Mouse (Mus musculus) forebrain, embryonic 13.5 days (tissue): Measurements from ENCODE around the gene Klhl26. TPM values are rescaled to one million over a fixed set of nuclear protein-coding genes. Genes with fewer than 3 reads are reported as not detected.

ENCODE experiments used
- ATAC-seq: fragments of 200-750 bp; cut with Nextera tagmentation; 2 replicates; pipeline ENCODE4 v1.8.0; 2017
- H3K27ac ChIP-seq: fragments of 300-500 bp; sonication (generic); 2 replicates; pipeline ENCODE4 v1.5.1; 2015; ENCODE audit warnings: inconsistent platforms, mild to moderate bottlenecking, moderate library complexity
- H3K27me3 ChIP-seq: fragments of 300-500 bp; sonication (generic); 2 replicates; pipeline ENCODE4 v1.6.1; 2015; ENCODE audit warnings: mild to moderate bottlenecking, inconsistent platforms
- H3K36me3 ChIP-seq: fragments of 300-500 bp; sonication (generic); 2 replicates; pipeline ENCODE4 v1.6.1; 2015; ENCODE audit warnings: mild to moderate bottlenecking, inconsistent platforms; ENCODE audit not compliant: poor library complexity, severe bottlenecking
- H3K4me1 ChIP-seq: fragments of 300-500 bp; sonication (generic); 2 replicates; pipeline ENCODE4 v1.6.1; 2015; ENCODE audit warnings: inconsistent platforms
- H3K4me2 ChIP-seq: fragments of 300-500 bp; sonication (generic); 2 replicates; pipeline ENCODE4 v1.6.1; 2015; ENCODE audit warnings: inconsistent platforms, mild to moderate bottlenecking, moderate library complexity
- H3K4me3 ChIP-seq: fragments of 300-500 bp; sonication (generic); 2 replicates; pipeline ENCODE4 v1.5.1; 2015; ENCODE audit warnings: mild to moderate bottlenecking, inconsistent platforms
- H3K9ac ChIP-seq: fragments of 300-500 bp; sonication (generic); 2 replicates; pipeline ENCODE4 v1.6.1; 2015; ENCODE audit warnings: mild to moderate bottlenecking, inconsistent platforms
- H3K9me3 ChIP-seq: fragments of 300-500 bp; sonication (generic); replicated peaks from 2 replicates; pipeline ENCODE4 v1.6.1; 2016; ENCODE audit warnings: inconsistent platforms
- WGBS: fragments of 180-500 bp; shearing (Covaris S2); methylation state at CpG from one replicate; pipeline ENCODE4 v1.1.7; 2015; 5-methylcytosine and 5-hydroxymethylcytosine counted together
- polyA plus RNA-seq: library from polyadenylated mRNA; unstranded; fragments of >200 nt; fragmentation: Nextera tagmentation; extraction: Ambion mirVana; gene quantifications from 2 replicates; pipeline ENCODE4 v1.2.1, GENCODE M21; 2015

Gene Klhl26
- polyA plus RNA-seq, 1 experiment from 2014 or later = 15.3 TPM

DNA sequence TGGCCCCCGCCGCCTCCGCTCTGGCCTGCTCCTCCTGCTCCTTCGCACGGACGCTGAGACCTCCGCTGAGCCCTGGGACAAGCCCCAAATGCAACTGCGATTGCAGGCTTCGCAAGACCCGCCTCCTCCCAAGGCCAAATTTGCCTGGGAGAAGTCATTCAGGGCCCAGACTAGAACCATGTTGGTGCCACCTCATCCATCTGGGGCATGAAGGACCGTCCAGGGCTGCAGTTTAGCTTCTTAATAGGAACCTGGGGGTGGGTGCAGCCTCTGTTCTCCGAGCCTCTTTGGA is 18.9 kb upstream of the Klhl26 start:
- H3K4me2 ChIP-seq = 0 out of 2 replicates have a peak overlapping the region, but pooled peaks have one; percentile 4
- no peak overlapping the region for H3K9ac ChIP-seq
- 0 out of 2 replicates have a peak overlapping the region, but pooled peaks have one; percentile 9 for H3K4me3 ChIP-seq

DNA sequence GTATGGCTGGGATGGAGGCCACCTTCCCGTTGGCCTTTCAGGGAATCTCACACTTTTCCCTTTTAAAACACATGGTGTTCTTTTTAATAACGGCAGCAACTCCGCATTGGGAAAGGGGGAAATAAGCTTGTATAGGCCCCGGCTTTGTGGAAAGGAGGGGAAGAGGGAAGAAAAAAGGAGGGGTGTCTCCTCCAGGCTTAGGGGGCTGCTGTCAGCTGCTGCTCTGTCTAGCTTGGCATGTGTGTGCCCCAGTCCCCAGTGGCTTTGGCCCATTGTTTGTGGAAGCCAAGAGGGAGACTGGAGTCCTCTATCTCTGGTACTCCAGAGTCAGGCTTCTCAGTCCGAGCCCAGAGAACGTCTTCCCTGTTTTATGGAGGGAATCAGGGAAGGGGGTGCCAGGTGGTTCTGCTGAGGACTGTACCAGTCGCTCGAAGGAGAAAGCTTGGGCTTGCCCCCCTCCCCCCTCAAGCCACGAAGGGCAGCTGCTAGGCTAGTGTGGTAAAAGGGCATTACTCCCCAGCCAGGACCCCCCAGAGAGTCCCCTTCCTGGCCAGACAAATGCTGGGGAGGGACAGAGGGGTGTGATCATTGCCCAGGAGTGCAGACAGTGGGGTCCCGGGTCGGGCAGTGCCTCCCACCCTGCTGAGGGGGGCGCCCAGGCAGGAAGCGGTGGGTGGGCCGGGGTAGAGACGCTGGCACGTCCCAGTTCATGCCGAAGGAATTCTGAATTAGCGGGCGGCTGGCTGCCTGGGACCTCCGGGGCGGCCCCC is 18.4 kb upstream of the Klhl26 start:
- 2% methylated on average over 19 of the region's 21 CpGs for WGBS
- Histone ChIP-seq H3K4me3 (peak overlapping the region; percentile 9; the same call in 1 of the 2 replicates), H3K36me3 (no peaks in the 10 kb centered on the region), H3K27me3 (peaks cover 100% of the 10 kb centered on the region), H3K4me2 (0 out of 2 replicates have a peak overlapping the region, but pooled peaks have one; percentile 61), H3K9ac (no peak overlapping the region), H3K27ac (no peak overlapping the region), H3K4me1 (peaks cover 45% of the 10 kb centered on the region), H3K9me3 (no peaks in the 10 kb centered on the region)
- 0 out of 2 replicates have a peak, but pooled peaks have one; percentile 25 for ATAC-seq

More for the DNA sequence above, 18.9 kb upstream of the Klhl26 start:
- no peak for ATAC-seq
- 6% methylated on average over 12 of the region's 12 CpGs for WGBS
- no peaks in the 10 kb centered on the region for H3K36me3 ChIP-seq
- H3K9me3 ChIP-seq = no peaks in the 10 kb centered on the region
- peaks cover 46% of the 10 kb centered on the region for H3K4me1 ChIP-seq
- H3K27me3 ChIP-seq = peaks cover 100% of the 10 kb centered on the region
- no peak overlapping the region for H3K27ac ChIP-seq

DNA sequence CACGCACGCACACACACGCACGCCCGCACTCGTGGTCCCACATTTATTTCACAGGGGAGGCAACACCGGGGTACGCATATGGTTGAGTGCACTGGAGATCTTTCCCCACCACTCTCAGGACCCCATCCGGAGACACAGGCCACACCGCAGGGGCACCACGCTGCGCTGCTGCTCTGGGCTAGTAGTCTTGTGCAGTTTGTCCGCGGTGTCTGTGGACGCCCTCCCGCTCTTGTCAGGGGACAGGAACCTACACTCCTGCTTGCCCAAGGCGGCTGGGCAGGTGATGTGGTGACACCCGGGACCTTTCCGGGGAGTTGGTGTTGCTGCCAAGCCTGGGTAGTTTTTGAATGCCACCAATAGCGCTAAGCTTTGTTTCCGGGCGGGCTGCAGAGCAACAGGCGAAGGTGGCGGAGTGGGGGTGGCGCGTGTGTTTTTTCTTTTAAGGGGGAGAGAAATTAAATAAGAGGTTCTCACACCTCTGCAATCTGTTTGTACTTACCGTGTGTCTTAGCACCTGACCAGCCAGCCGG is 17.7 kb upstream of the Klhl26 start:
- no peak for ATAC-seq
- no peaks in the 10 kb centered on the region for H3K9me3 ChIP-seq
- peaks cover 100% of the 10 kb centered on the region for H3K27me3 ChIP-seq
- H3K27ac ChIP-seq = no peak overlapping the region
- no peaks in the 10 kb centered on the region for H3K36me3 ChIP-seq
- peak overlapping the region; percentile 14 for H3K4me3 ChIP-seq
- 3% methylated on average over 26 of the region's 28 CpGs for WGBS
- H3K9ac ChIP-seq = no peak overlapping the region
- H3K4me2 ChIP-seq = peak overlapping the region; percentile 61; the same call in 1 of the 2 replicates
- peaks cover 48% of the 10 kb centered on the region for H3K4me1 ChIP-seq

DNA sequence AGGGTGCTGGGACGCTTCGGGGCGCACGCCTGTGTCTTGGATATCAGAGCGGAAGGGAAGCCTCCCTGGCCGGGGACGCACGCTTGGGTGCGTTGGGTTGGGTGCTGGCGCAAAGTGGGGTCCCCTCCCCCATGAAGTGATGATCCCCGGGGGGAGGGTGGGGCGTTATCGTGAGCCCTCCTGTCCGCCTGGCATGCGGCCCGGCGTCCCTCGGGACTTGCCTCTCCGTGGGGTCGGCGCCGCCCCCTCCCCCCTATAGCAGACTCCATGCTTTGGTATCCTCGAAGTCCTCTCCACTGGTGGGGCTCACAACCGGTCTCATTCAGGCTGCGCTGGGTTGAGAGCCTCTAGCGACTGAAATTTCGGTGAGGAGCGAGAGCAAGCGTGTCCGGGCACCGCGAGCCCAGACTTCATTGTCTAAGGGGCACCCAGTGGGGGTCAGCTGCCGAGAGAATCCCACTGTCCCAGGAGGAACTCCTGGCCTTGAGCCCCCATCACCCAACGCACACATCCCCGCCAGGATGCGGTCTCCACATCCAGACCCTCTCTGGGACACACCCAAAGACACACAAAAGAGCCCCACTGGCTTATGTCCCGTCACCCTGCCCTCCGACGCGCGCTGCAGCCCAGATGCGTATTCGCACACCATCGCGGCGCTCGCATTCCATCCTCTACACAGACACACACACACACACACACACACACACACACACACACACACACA is 17.1 kb upstream of the Klhl26 start:
- Histone ChIP-seq H3K27me3 (peaks cover 100% of the 10 kb centered on the region), H3K27ac (no peak overlapping the region), H3K9me3 (no peaks in the 10 kb centered on the region), H3K36me3 (no peaks in the 10 kb centered on the region), H3K4me3 (peak overlapping the region; percentile 38), H3K4me2 (peak overlapping the region; percentile 61), H3K9ac (0 out of 2 replicates have a peak overlapping the region, but pooled peaks have one; percentile 50), H3K4me1 (peaks cover 55% of the 10 kb centered on the region)
- no peak for ATAC-seq
- WGBS = 1% methylated on average over 47 of the region's 47 CpGs

DNA sequence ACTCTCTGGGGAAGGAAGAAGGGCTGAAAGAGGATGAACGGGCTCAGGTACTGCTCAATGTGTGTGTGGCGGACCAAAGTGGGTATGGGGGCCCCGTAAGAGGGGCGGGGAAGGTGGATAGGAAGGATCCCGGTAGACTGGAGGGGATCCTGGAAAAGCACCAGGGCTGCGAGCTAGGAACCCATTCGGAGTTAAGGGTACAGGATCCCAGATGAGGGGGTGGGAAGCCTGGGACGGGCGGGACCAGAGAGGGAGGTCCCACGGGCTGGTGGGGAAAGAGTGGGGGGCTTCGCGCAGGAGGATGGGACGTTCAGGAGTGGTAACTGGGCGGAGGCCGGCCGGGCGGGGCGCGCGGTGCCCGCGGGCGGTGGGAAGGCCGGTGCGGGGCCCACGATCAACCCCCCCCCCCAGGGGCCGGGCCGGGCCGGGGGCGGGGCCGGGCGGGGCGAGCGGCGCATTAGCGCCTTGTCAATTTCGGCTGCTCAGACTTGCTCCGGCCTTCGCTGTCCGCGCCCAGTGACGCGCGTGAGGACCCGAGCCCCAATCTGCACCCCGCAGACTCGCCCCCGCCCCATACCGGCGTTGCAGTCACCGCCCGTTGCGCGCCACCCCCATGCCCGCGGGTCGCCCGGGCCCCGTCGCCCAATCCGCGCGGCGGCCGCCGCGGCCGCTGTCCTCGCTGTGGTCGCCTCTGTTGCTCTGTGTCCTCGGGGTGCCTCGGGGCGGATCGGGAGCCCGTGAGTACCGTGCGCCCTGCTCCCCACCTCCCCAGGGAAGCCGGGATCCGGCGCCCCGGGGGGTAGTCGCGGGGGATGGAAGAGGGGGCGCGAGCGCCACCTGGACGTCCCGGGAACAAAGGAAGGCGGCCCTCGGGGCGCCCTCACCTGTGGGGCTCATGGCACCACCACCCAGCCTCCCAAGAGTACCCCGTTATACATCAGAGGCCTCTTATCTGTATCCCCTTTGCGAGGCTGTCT is 16.2 kb upstream of the Klhl26 start, which contains the start of gene Crlf1:
Gene Crlf1, plus strand, starts transcription at position 495 of the 977 bp plus-strand sequence.
- Histone ChIP-seq H3K36me3 (no peaks in the 10 kb centered on the region), H3K4me2 (peak within 1 kb of the TSS; percentile 61), H3K4me1 (peaks cover 64% of the 10 kb centered on the region), H3K27me3 (peaks cover 100% of the 10 kb centered on the region), H3K9me3 (no peaks in the 10 kb centered on the region), H3K9ac (peak within 1 kb of the TSS; percentile 50), H3K4me3 (peak within 1 kb of the TSS; percentile 38), H3K27ac (no peak within 1 kb of the TSS)
- WGBS = under 1% methylated on average over 59 of the region's 93 CpGs
- ATAC-seq = 0 out of 2 replicates have a peak, but pooled peaks have one; percentile 19

DNA sequence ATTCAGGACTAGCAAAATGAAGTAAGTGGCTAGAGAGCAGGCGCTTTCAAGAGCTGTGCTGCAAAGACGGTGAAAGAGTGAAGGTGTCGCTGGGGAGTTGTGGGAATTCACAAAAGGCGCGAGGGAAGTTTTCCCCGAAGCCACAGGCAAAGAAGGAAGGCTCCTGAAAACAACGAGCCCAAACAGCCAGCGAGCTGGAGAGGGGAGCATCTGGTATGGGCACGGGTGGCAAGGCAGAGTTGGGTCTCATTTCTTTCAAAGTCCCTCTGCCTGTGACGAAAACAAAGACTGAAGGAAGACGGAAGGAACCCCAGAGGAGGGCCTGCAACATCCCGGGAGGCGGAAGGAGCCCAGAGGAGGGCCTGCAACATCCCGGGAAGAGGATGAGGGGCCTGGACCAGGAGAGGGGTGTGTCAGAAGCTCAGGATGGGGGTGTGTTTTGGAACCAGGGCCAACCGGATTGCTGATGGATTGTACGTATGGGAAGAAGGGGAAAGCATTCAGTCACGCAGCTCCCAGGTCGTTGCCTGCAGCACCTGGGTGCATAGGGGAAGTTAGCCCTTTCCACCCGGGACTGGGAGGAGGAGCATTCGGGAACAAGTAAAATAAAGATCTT is 14.2 kb upstream of the Klhl26 start:
- Histone ChIP-seq H3K4me2 (no peak overlapping the region; the same call in 1 of the 2 replicates), H3K27me3 (peaks cover 98% of the 10 kb centered on the region), H3K9ac (peak overlapping the region; percentile 46; the same call in 1 of the 2 replicates), H3K36me3 (no peaks in the 10 kb centered on the region), H3K4me1 (peaks cover 73% of the 10 kb centered on the region), H3K4me3 (no peak overlapping the region), H3K9me3 (no peaks in the 10 kb centered on the region), H3K27ac (no peak overlapping the region)
- WGBS = 1% methylated on average over 20 of the region's 20 CpGs
- ATAC-seq = no peak

DNA sequence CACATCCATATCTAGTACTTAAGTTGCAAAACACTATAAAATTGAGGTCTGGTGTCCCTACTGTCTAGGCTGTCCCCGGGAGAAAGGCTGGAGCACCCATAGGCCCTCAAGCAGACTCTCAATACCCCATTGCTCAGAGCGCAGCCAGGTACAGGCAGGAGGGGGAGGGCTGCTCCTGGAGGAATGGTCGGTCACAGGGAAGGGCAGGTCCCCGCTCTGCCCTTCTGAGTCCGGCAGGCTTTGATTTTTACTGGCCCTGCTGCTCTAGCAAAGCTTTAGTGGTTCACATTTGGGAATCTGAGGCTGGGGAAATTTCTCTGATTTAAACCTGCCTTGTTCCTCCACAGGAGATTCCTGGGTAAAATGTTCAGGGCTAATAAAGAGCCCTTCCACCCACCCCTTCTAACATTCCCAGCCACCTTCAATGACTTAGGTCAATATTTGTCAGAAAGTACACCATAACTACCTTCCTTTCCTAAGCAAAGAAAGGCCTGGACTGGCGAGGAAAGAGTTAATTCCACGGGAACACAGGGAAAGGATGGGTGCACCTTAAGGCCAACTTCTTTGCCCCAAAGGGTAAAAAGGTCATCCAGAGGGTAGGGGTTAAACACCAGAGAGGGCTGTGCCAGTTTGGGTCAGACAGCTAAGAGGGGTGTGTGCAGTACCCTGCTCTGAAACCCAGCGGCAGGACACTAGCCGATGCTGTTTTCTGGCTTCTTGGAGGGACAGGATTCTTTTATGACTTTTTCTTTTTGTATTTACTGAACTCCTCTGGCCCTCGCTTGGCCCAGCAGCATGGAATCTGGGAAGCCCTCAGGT is 13.5 kb upstream of the Klhl26 start:
- Histone ChIP-seq H3K4me3 (no peak overlapping the region), H3K9ac (no peak overlapping the region; the same call in 1 of the 2 replicates), H3K4me1 (peaks cover 69% of the 10 kb centered on the region), H3K36me3 (no peaks in the 10 kb centered on the region), H3K27me3 (peaks cover 98% of the 10 kb centered on the region), H3K27ac (no peak overlapping the region), H3K4me2 (no peak overlapping the region), H3K9me3 (no peaks in the 10 kb centered on the region)
- no peak for ATAC-seq
- WGBS = 6% methylated on average over 10 of the region's 10 CpGs

DNA sequence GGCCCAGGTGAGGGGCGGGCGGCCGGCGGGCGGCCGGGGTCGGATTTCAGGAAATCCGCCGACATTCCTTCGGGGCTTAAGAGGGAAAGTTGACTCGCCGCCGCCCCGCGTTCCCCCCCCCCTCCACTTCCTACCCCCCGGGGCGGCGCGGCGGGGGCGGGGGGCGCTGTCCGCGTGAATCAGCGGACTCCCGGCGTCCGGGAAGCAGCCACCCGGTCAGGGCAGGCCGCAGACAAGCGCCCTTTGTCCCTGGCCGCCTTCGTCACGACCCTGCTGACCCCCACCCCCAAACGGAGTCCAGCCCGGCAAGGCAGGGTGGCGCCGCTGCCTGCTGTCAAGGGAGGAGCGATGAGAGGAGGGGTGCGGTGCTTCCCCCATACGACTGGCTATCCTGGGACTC is 12.8 kb upstream of the Klhl26 start:
- under 1% methylated on average over 25 of the region's 41 CpGs for WGBS
- no peak for ATAC-seq
- Histone ChIP-seq H3K4me3 (peak overlapping the region; percentile 10; the same call in 1 of the 2 replicates), H3K27ac (no peak overlapping the region), H3K4me2 (peak overlapping the region; percentile 37), H3K4me1 (peaks cover 62% of the 10 kb centered on the region), H3K9me3 (no peaks in the 10 kb centered on the region), H3K27me3 (peaks cover 98% of the 10 kb centered on the region), H3K36me3 (no peaks in the 10 kb centered on the region), H3K9ac (0 out of 2 replicates have a peak overlapping the region, but pooled peaks have one; percentile 0)

DNA sequence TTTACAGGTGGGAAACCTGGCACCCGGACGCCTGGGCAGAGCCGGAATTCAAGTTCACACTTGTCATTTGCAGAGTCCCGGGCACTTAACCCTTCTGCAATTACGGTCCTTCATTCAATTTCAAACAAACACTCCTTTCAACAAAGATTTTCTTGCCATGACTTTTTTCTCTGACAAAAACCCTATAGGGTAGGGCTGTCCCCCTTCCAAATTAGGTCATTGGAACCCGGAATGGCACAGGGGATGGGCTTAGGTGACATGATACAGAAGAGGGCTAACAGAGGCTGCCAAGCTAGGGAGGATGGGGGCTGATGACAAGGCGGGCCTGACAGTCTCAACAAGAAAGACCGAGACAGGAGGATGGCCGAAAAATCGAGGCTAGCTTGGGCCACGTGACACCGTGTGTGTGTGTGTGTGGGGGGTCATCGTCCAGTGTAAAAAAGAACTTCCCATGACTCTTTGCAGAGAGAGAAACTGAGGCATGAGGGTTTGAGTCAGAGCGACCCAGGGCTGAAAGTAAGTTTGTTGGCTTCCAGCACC is 12.2 kb upstream of the Klhl26 start:
- Histone ChIP-seq H3K4me1 (peaks cover 56% of the 10 kb centered on the region), H3K27ac (no peak overlapping the region)
- 2% methylated on average over 14 of the region's 14 CpGs for WGBS

More for the DNA sequence above, 12.2 kb upstream of the Klhl26 start:
- Histone ChIP-seq H3K9ac (no peak overlapping the region), H3K4me2 (peak overlapping the region; percentile 72), H3K4me3 (peak overlapping the region; percentile 10; the same call in 1 of the 2 replicates), H3K36me3 (no peaks in the 10 kb centered on the region), H3K27me3 (peaks cover 98% of the 10 kb centered on the region), H3K9me3 (no peaks in the 10 kb centered on the region)
- no peak for ATAC-seq
